Mouse (Mus musculus) right cerebral cortex, postnatal 36 days (tissue): Measurements from ENCODE around the gene Itln1.

Experiments
- DNase-seq, 2 experiments: peaks; one replicate each; pipeline ENCODE4 v3.0.0; 2022; ENCODE audit warnings: low spot score in 2 of 2, mixed read lengths in 1 of 2

Gene Itln1

GRCm38 (mm10) chr1:171535194-171535593 is at the start of gene Itln1:
Gene Itln1 (minus strand): TSS chr1:171535294.
- no peak for DNase-seq

- DNase-seq, result no peak
Measured at GRCm38 (mm10) chr1:171584584-171584983, 49.5 kb upstream of the Itln1 start.

GRCm38 (mm10) chr1:171577168-171577567 is 42.1 kb upstream of the Itln1 start:
- no peak for DNase-seq

- DNase-seq, result no peak
Measured at GRCm38 (mm10) chr1:171568436-171568835, 33.3 kb upstream of the Itln1 start.

- DNase-seq, result peak in 1 of 2 experiments; percentile 4
Measured at GRCm38 (mm10) chr1:171566777-171567176, 31.7 kb upstream of the Itln1 start.

- no peak for DNase-seq
Measured at GRCm38 (mm10) chr1:171565888-171566287, 30.8 kb upstream of the Itln1 start.

GRCm38 (mm10) chr1:171564247-171564646 is 29.2 kb upstream of the Itln1 start:
- no peak for DNase-seq

GRCm38 (mm10) chr1:171563042-171563441 is 27.9 kb upstream of the Itln1 start:
- no peak for DNase-seq

- no peak for DNase-seq
Measured at GRCm38 (mm10) chr1:171561639-171562225, 26.6 kb upstream of the Itln1 start.

- DNase-seq, result no peak
Measured at GRCm38 (mm10) chr1:171561200-171561599, 26.1 kb upstream of the Itln1 start.

- DNase-seq, result no peak
Measured at GRCm38 (mm10) chr1:171560262-171560661, 25.2 kb upstream of the Itln1 start.

GRCm38 (mm10) chr1:171558898-171559297 is 23.8 kb upstream of the Itln1 start, which contains the start of gene Cd244a:
Gene Cd244a (plus strand): TSS chr1:171559193.
- DNase-seq, result no peak

GRCm38 (mm10) chr1:171558407-171558806 is 23.3 kb upstream of the Itln1 start:
- no peak for DNase-seq

GRCm38 (mm10) chr1:171556366-171556765 is 21.3 kb upstream of the Itln1 start:
- DNase-seq, result no peak

GRCm38 (mm10) chr1:171553359-171554341 is 18.6 kb upstream of the Itln1 start:
- no peak for DNase-seq

GRCm38 (mm10) chr1:171552230-171552629 is 17.1 kb upstream of the Itln1 start:
- no peak for DNase-seq

GRCm38 (mm10) chr1:171551326-171551725 is 16.2 kb upstream of the Itln1 start:
- DNase-seq, result no peak

GRCm38 (mm10) chr1:171540694-171541093 is 5.6 kb upstream of the Itln1 start:
- DNase-seq, result no peak

- no peak for DNase-seq
Measured at GRCm38 (mm10) chr1:171534557-171534956, 537 bp downstream of the Itln1 start.

- no peak for DNase-seq
Measured at GRCm38 (mm10) chr1:171532830-171533229, 2.3 kb downstream of the Itln1 start.

GRCm38 (mm10) chr1:171531367-171531766 is 3.7 kb downstream of the Itln1 start:
- no peak for DNase-seq

GRCm38 (mm10) chr1:171515557-171515956 is 19.5 kb downstream of the Itln1 start:
- DNase-seq, result no peak

- DNase-seq, result no peak
Measured at GRCm38 (mm10) chr1:171515039-171515438, 20.1 kb downstream of the Itln1 start.
